Mouse (Mus musculus) kidney, adult 2 months (tissue): Measurements from ENCODE around the gene Tmem238l.

Source experiments
- CTCF ChIP-seq: fragments of 200-500 bp; conservative IDR thresholded peaks from 2 replicates; pipeline ENCODE4 v1.5.1; 2011; ENCODE audit warnings: low read depth, mild to moderate bottlenecking, control low read depth, low read length, moderate library complexity, mixed read lengths; ENCODE audit not compliant: insufficient read depth, insufficient read length
- POLR2A ChIP-seq: fragments of 200-500 bp; IDR thresholded peaks from one replicate; pipeline ENCODE4 v1.6.1; 2011; ENCODE audit warnings: low read depth, low read length, control low read depth

GRCm38 (mm10) chr11:67010430-67010829 lies 54.0 kb downstream of the Tmem238l start:
- no peak for TF ChIP-seq POLR2A
- TF ChIP-seq CTCF = no peak
